Mouse (Mus musculus) liver, embryonic 15.5 days (tissue): Measurements from ENCODE around the gene Ecm1. TPM values are rescaled to one million over a fixed set of nuclear protein-coding genes. Genes with fewer than 3 reads are reported as not detected.

ENCODE experiments used
- ATAC-seq: fragments of 200-750 bp; cut with Nextera tagmentation; 2 replicates; pipeline ENCODE4 v1.8.0; 2017; ENCODE audit warnings: moderate number of reproducible peaks, mild to moderate bottlenecking, moderate library complexity; ENCODE audit not compliant: insufficient read depth
- H3K27ac ChIP-seq: fragments of 300-500 bp; sonication (generic); replicated peaks from 2 replicates; pipeline ENCODE4 v1.5.1; 2015; ENCODE audit warnings: mild to moderate bottlenecking, inconsistent platforms
- H3K27me3 ChIP-seq: fragments of 300-500 bp; sonication (generic); 2 replicates; pipeline ENCODE4 v1.6.1; 2015; ENCODE audit warnings: mild to moderate bottlenecking, inconsistent platforms
- H3K36me3 ChIP-seq: fragments of 300-500 bp; sonication (generic); replicated peaks from 2 replicates; pipeline ENCODE4 v1.6.1; 2015; ENCODE audit warnings: moderate library complexity, mild to moderate bottlenecking, inconsistent platforms
- H3K4me1 ChIP-seq: fragments of 300-500 bp; sonication (generic); replicated peaks from 2 replicates; pipeline ENCODE4 v1.6.1; 2015; ENCODE audit warnings: inconsistent platforms
- H3K4me2 ChIP-seq: fragments of 300-500 bp; sonication (generic); 2 replicates; pipeline ENCODE4 v1.6.1; 2015; ENCODE audit warnings: moderate library complexity, mild to moderate bottlenecking, inconsistent platforms
- H3K4me3 ChIP-seq: fragments of 300-500 bp; sonication (generic); replicated peaks from 2 replicates; pipeline ENCODE4 v1.5.1; 2015; ENCODE audit warnings: mild to moderate bottlenecking, inconsistent platforms
- H3K9ac ChIP-seq: fragments of 300-500 bp; sonication (generic); 2 replicates; pipeline ENCODE4 v1.6.1; 2015; ENCODE audit warnings: moderate library complexity, mild to moderate bottlenecking, inconsistent platforms
- H3K9me3 ChIP-seq: fragments of 300-500 bp; sonication (generic); replicated peaks from 2 replicates; pipeline ENCODE4 v1.6.1; 2016; ENCODE audit warnings: inconsistent platforms
- WGBS: fragments of 180-500 bp; shearing (Covaris S2); methylation state at CpG from one replicate; pipeline ENCODE4 v1.1.7; 2015; ENCODE audit warnings: mixed read lengths; ENCODE audit not compliant: insufficient replicate concordance; 5-methylcytosine and 5-hydroxymethylcytosine counted together
- microRNA-seq: library from miRNA; unstranded; fragments of <30 nt; microRNA quantifications from one replicate; pipeline ENCODE4, GENCODE M21; 2016
- polyA plus RNA-seq: library from polyadenylated mRNA; unstranded; fragments of >200 nt; fragmentation: Nextera tagmentation; extraction: Ambion mirVana; gene quantifications from 2 replicates; pipeline ENCODE4 v1.2.1, GENCODE M21; 2015

The Ecm1 gene
- polyA plus RNA-seq, 1 experiment from 2014 or later: 17.4 TPM

DNA sequence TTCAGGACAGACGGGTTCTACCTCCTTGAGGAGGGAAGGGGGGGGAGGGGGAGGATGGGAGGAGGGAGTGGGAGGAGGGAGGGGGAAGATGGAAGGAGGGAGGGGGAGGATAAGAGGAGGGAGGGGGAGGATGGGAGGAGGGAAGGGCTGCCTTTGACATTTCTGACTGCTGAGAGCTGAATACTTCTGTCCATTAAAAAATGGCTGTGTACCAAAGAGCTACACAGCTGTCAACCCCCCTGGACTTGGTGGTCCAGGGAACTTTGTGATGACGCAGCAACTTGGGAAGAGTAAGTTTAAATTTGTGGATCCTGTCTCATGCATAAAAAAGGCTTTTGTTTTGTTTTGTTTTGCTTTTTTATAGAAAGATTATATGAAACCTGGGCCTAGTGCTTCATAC lies 49.4 kb downstream of the Ecm1 start:
- Histone ChIP-seq H3K4me1 (peaks cover 46% of the 10 kb centered on the region), H3K4me2 (no peak overlapping the region; the same call in 1 of the 2 replicates), H3K27me3 (peaks cover 44% of the 10 kb centered on the region), H3K36me3 (no peaks in the 10 kb centered on the region), H3K4me3 (no peak overlapping the region), H3K9me3 (no peaks in the 10 kb centered on the region), H3K27ac (no peak overlapping the region), H3K9ac (no peak overlapping the region)
- WGBS: 50% methylated on average over 2 of the region's 2 CpGs
- no peak for ATAC-seq

DNA sequence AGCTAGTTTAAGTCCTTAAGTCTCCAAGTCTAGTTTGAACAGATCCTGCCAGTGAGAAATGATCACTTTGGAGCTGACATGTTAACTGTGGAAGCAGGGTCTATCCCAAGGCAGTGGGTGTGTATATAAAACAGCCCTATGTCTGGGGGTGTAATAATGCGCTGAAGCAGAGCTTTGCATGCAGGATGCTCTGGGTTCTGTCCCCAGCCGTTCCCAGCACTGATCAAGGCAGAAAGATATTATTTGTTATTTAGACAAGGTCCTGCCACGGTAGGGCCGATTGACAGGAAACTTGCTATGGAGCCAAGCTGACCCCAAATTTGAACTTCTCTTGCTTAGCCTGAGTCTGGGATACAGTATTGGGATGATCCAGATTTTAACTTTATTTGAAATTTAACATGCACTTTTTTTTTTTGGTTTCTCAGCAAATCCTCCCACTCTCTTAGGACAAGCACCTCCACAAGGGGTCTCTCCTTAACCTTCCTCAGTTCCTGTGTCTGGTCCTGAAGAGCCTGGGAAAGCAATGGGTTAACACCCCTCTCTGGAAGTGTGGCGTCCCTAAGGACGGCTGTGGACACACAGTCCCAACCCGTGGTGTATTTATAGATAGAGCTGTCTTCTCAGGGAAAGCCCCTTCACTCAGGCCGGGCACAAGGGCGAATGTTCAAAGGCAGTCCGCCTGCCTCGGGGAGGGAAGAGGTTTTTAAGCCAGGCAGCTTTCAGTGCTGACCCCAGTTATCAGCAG lies 50.0 kb downstream of the Ecm1 start:
- Histone ChIP-seq H3K9ac (no peak overlapping the region), H3K9me3 (no peaks in the 10 kb centered on the region), H3K4me1 (peaks cover 45% of the 10 kb centered on the region), H3K36me3 (no peaks in the 10 kb centered on the region), H3K4me3 (no peak overlapping the region), H3K4me2 (no peak overlapping the region; the same call in 1 of the 2 replicates), H3K27me3 (peaks cover 49% of the 10 kb centered on the region), H3K27ac (no peak overlapping the region)
- no peak for ATAC-seq
- WGBS: 40% methylated on average over 11 of the region's 11 CpGs

DNA sequence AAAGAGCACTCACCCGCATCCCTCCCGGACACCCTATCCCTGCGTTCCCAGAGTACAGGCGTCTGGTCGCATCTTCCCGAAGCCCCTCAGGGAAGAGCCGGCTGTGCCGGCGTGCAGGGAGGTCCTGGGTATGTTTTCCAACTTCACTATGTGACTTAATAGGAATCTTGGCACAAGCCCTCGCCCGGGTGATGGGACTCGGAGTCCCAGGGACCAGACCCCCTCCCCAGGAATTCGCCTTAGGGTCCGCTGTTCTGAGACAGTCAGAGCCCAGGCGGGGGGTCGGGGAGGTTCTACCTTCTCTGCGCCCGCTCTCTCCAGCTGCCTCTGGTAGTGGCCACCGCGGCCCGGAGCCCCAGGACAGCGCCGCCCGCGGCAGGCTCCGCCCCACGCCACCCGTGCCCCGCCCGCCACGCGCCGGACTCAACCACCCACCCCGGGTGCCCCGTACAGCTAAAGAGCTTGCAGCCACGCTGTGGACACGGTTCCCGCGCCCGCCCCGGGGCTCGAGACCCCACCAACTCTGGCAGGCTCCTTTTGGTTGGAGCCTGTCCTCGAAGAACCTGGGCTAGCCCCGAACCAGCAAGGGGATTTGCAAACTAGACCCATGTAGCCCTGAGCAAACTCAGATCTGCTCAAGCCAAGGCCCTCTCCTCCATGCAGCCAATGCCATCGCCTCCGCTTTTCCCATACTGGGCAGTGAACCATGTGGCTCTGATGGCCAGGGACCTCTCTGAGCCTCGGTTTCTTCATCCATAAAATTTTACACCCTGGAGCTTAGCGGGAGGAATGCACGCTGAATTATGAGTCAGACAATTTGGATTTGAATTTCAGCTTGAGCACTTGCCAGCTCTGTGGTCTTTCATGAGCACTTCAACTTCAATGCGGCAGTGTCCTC lies 51.6 kb downstream of the Ecm1 start, which contains the start of gene Adamtsl4:
Adamtsl4 (minus strand) TSS at position 394 of the 898 bp plus-strand sequence.
- no peaks in the 10 kb centered on the region for H3K9me3 ChIP-seq
- H3K36me3 ChIP-seq: no peaks in the 10 kb centered on the region
- peak; percentile 43 for ATAC-seq
- peaks cover 29% of the 10 kb centered on the region for H3K4me1 ChIP-seq
- H3K27ac ChIP-seq: no peak within 1 kb of the TSS
- H3K9ac ChIP-seq: peak within 1 kb of the TSS; percentile 29; the same call in 1 of the 2 replicates
- peak within 1 kb of the TSS; percentile 77 for H3K4me2 ChIP-seq
- peak within 1 kb of the TSS; percentile 50 for H3K4me3 ChIP-seq
- 10% methylated on average over 50 of the region's 50 CpGs for WGBS
- peaks cover 52% of the 10 kb centered on the region for H3K27me3 ChIP-seq

DNA sequence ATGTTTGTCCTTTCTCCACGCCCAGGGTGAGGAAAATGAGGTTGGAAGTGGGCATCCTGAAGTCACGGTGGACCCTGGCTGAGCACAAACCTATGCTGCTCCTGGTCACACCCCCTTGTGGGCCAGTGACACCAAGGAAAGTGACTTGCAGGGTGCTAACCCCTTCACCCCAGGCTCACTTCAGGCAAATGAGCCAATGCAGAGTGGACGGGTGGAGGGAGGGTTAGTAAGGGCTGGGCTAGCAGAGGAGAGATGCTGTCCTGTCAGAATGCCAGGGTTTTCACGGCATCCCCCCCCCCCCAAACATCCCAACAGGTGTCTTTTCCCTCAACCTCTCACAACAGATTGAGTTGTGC lies 52.2 kb downstream of the Ecm1 start:
- no peak for ATAC-seq
- Histone ChIP-seq H3K4me1 (peaks cover 27% of the 10 kb centered on the region), H3K9me3 (no peaks in the 10 kb centered on the region), H3K4me2 (peak overlapping the region; percentile 77), H3K27me3 (peaks cover 52% of the 10 kb centered on the region), H3K4me3 (peak overlapping the region; percentile 50), H3K9ac (0 out of 2 replicates have a peak overlapping the region, but pooled peaks have one; percentile 29), H3K27ac (no peak overlapping the region), H3K36me3 (no peaks in the 10 kb centered on the region)
- WGBS: 16% methylated on average over 4 of the region's 4 CpGs

DNA sequence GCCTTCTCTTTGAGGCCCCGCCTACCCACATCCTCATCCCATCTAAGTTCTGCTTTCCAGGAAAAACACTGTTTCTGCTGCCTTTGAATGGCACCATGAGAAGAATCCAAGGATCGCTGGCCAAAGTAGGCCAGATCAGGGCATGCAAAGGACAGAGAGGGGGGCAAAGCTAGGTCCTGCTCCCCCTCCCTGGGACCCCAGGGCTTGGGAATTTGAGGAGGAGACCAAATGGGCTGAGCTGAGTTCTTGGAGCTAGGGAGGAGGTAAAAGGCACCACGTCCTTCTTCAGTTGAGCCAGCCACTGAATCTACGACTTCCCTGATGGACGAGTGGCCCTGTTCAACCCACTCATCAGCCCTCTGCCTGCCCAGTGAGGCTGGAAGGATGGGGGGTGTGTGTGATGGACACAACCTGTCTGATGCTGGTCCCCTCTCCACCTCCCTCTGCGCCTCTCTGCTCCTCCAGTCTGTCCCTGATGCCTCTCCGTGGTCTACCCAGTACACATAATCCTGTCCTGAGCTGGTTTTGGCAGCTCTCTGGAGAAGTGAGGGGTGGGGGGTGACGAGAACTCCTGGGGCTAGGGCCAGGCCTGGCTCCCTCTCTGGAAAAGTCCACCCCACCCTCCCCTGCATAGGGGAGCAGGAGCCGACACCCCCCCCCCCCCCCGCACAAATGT lies 52.7 kb downstream of the Ecm1 start:
- Histone ChIP-seq H3K4me2 (peak overlapping the region; percentile 77; the same call in 1 of the 2 replicates), H3K27ac (no peak overlapping the region), H3K4me3 (no peak overlapping the region), H3K4me1 (peaks cover 27% of the 10 kb centered on the region), H3K9me3 (no peaks in the 10 kb centered on the region), H3K36me3 (no peaks in the 10 kb centered on the region), H3K9ac (no peak overlapping the region), H3K27me3 (peaks cover 52% of the 10 kb centered on the region)
- WGBS: 52% methylated on average over 10 of the region's 10 CpGs
- no peak for ATAC-seq

DNA sequence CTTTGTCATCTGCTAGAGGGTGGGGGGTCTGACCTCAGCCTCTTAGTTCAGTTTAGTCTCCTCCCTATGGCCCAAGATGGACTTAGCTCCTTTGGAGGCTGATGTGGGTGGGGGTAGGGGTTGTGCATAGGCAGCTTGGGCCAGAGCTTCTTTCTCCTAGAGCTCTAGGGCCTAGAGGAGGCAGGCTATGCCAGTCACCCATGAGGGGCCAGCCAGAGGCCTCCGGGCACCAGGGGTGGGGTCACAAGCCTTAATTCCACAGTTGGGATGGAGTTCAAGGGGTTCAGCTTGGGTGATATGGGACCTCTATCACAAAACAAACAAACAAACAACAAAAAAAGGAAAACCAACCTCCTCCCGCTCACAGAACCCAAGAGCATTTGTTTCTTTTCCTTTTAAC lies 53.7 kb downstream of the Ecm1 start:
- Histone ChIP-seq H3K4me3 (no peak overlapping the region), H3K36me3 (no peaks in the 10 kb centered on the region), H3K4me1 (peaks cover 27% of the 10 kb centered on the region), H3K27me3 (peaks cover 52% of the 10 kb centered on the region), H3K9ac (no peak overlapping the region), H3K4me2 (no peak overlapping the region), H3K27ac (no peak overlapping the region), H3K9me3 (no peaks in the 10 kb centered on the region)
- WGBS: 52% methylated on average over 2 of the region's 2 CpGs
- no peak for ATAC-seq

DNA sequence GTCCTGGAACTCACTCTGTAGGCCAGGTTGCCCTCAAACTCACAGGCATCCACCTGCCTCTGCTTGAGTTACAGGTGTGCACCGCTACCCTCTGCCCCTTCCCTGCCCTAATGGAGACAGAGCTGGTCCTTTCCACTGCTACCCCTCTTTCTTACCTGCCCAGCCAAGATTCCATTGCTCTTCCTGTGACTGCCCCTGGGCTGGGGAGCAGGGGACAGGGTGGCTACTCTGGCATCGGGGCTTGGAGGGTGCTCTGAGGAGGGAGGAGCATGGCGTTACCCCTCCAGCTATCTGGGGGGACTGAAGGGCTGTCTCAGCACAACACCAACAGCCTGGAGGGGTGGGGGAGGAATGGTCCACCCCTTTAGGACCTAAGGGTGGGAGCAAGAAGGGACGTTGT lies 54.1 kb downstream of the Ecm1 start:
- peaks cover 52% of the 10 kb centered on the region for H3K27me3 ChIP-seq
- peaks cover 25% of the 10 kb centered on the region for H3K4me1 ChIP-seq
- ATAC-seq: no peak

DNA sequence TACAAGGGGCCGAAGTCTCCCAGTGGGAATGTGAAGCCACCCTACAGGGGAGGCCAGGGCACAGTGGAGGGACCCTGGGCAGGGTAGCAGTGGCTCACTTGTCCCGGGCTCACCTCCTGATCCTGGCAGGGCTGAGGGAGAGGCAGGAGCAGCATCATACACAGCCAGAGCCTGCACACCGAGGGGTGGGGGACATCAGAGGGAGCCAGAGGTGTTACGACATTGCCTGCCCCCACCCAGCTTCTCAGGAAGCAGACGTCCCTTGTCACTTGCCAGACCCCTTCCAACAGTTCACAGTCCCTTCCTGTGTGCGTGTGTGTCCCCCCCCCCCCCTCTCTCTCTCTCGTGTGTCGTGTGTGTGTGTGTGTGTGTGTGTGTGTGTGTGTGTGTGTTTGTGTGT lies 54.5 kb downstream of the Ecm1 start:
- peaks cover 25% of the 10 kb centered on the region for H3K4me1 ChIP-seq
- no peaks in the 10 kb centered on the region for H3K36me3 ChIP-seq
- WGBS: 31% methylated on average over 6 of the region's 8 CpGs
- H3K4me3 ChIP-seq: no peak overlapping the region
- H3K9ac ChIP-seq: no peak overlapping the region
- ATAC-seq: no peak
- H3K27me3 ChIP-seq: peaks cover 52% of the 10 kb centered on the region
- no peak overlapping the region for H3K27ac ChIP-seq
- no peaks in the 10 kb centered on the region for H3K9me3 ChIP-seq
- no peak overlapping the region for H3K4me2 ChIP-seq

More for the DNA sequence above, 54.1 kb downstream of the Ecm1 start:
- 70% methylated on average over 4 of the region's 4 CpGs for WGBS
- Histone ChIP-seq H3K9ac (no peak overlapping the region), H3K4me3 (no peak overlapping the region), H3K9me3 (no peaks in the 10 kb centered on the region), H3K36me3 (no peaks in the 10 kb centered on the region), H3K4me2 (no peak overlapping the region), H3K27ac (no peak overlapping the region)

Small RNA genes within 50 kb of the gene (microRNA-seq; reads per million reads assigned to microRNA genes)
- gene Mir7014: not detected

Other genes starting within 250 kb of the Ecm1 start
- 1.3 and 1.8 TPM in 2 replicates for gene Ctsk, start 240.3 kb downstream of the Ecm1 start, polyA plus RNA-seq
- 34.9 and 37.1 TPM in 2 replicates for gene Ctss, start 212.8 kb downstream of the Ecm1 start, polyA plus RNA-seq
- not detected in 2 replicates for gene Hormad1, start 179.9 kb downstream of the Ecm1 start, polyA plus RNA-seq
- gene Golph3l, start 150.6 kb downstream of the Ecm1 start, polyA plus RNA-seq: 28.9 and 31.2 TPM in 2 replicates
- 32.7 and 35.9 TPM in 2 replicates for gene Ensa, start 114.6 kb downstream of the Ecm1 start, polyA plus RNA-seq
- 34.8 and 39.0 TPM in 2 replicates for gene Mcl1, start 80.8 kb downstream of the Ecm1 start, polyA plus RNA-seq
- gene Adamtsl4, start 51.7 kb downstream of the Ecm1 start, polyA plus RNA-seq: 0.79 and 1.0 TPM in 2 replicates
- 33.8 and 38.0 TPM in 2 replicates for gene Tars2, start 20.6 kb upstream of the Ecm1 start, polyA plus RNA-seq
- 6.5 and 6.8 TPM in 2 replicates for gene Rprd2, start 79.3 kb upstream of the Ecm1 start, polyA plus RNA-seq
- gene Prpf3, start 116.3 kb upstream of the Ecm1 start, polyA plus RNA-seq: 22.7 and 23.9 TPM in 2 replicates
- gene Mrps21, start 131.9 kb upstream of the Ecm1 start, polyA plus RNA-seq: 141 and 166 TPM in 2 replicates
- 1.2 and 1.4 TPM in 2 replicates for gene Ciart, start 142.7 kb upstream of the Ecm1 start, polyA plus RNA-seq
- 6.6 and 7.0 TPM in 2 replicates for gene BC028528, start 152.4 kb upstream of the Ecm1 start, polyA plus RNA-seq
- gene Aph1a, start 154.4 kb upstream of the Ecm1 start, polyA plus RNA-seq: 11.8 and 13.3 TPM in 2 replicates
- gene Car14, start 165.1 kb upstream of the Ecm1 start, polyA plus RNA-seq: 11.8 and 15.6 TPM in 2 replicates
- gene Anp32e, start 189.7 kb upstream of the Ecm1 start, polyA plus RNA-seq: 117 and 129 TPM in 2 replicates